In the genomic region with DNA sequence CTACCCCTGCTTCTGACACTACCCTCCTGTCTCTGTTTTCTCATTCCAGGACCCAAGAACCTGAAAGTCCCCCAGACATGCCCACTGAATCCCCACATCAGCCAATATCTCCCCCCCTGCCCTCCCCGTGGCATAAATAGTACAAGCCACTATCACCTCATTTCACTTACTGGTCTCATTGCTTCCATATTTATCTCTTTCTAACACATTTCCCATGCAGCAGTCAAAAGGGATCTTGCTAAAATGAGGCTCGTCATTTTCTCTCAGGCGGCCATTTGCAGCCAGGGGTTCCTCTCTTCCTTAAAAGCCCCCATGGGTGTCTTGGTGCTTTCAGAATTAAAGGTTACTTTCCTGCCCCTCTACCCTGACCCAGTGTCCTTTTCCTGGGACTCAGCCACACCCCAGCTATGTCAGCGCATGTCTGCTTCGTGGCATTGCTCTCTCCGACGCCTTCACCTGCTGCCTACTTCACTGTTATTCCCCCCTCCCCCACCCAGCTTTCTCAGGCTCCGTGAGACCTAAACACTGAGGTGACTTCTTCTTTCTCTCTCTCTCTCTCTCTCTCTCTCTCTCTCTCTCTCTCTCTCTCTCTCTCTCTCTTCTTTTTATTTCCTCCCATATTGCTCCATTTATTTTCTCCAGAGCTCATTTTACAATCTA, we compare ENCODE assay signal across 17 mouse cellular contexts.
DNase-seq lines count a peak whose midpoint lies in the region; ATAC-seq and TF ChIP-seq lines count a peak whose summit lies in the region.
"Had no signal": no experiment of that assay in that cellular context is flagged by ENCODE, and none has a peak within 500 bp of the region (broad histone marks: within the 10 kb centered on the region; RNA-seq: fewer than 3 reads in every experiment).

No protein-coding gene starts in this region.

- H3K4me3 ChIP-seq in heart, embryonic 13.5 days = no peak overlapping the region
- peak overlapping the region; percentile 63; the same call in 1 of the 2 replicates for H3K4me3 ChIP-seq in G1E (ENCODE audit: low read depth, low read length)
- H3K4me3 ChIP-seq in liver, embryonic 16.5 days (ENCODE audit: low read depth, low read length) = peak overlapping the region; percentile 24; the same call in 1 of the 2 replicates
- H3K4me3 ChIP-seq: hindbrain, embryonic 12.5 days; limb, embryonic 13.5 days; midbrain, embryonic 15.5 days; stomach, embryonic 15.5 days had no signal

- no peaks in the 10 kb centered on the region for H3K36me3 ChIP-seq in heart, embryonic 13.5 days
- no peaks in the 10 kb centered on the region for H3K36me3 ChIP-seq in G1E (replicated peaks)
- H3K36me3 ChIP-seq in liver, embryonic 16.5 days (ENCODE audit: control insufficient read depth, insufficient read depth) = no peaks in the 10 kb centered on the region
- H3K36me3 ChIP-seq: hindbrain, embryonic 12.5 days; limb, embryonic 13.5 days; midbrain, embryonic 15.5 days; stomach, embryonic 15.5 days had no signal

- H3K4me1 ChIP-seq in heart, embryonic 13.5 days = peaks cover 21% of the 10 kb centered on the region
- peaks cover 36% of the 10 kb centered on the region for H3K4me1 ChIP-seq in G1E (ENCODE audit: insufficient read depth, low read depth, low read length)
- peaks cover 21% of the 10 kb centered on the region for H3K4me1 ChIP-seq in liver, embryonic 16.5 days (ENCODE audit: control insufficient read depth, low read depth, low read length)
- H3K4me1 ChIP-seq: hindbrain, embryonic 12.5 days had no signal

- H3K9ac ChIP-seq in heart, embryonic 13.5 days = no peak overlapping the region
- peak overlapping the region; percentile 28; the same call in 1 of the 2 replicates for H3K9ac ChIP-seq in liver, embryonic 16.5 days (ENCODE audit: low read depth, low read length)
- H3K9ac ChIP-seq: hindbrain, embryonic 12.5 days; limb, embryonic 13.5 days; midbrain, embryonic 15.5 days; stomach, embryonic 15.5 days had no signal

- H3K27me3 ChIP-seq in heart, embryonic 13.5 days (replicated peaks) = no peaks in the 10 kb centered on the region
- peaks cover 7% of the 10 kb centered on the region for H3K27me3 ChIP-seq in G1E (ENCODE audit: insufficient read depth, low read length)
- H3K27me3 ChIP-seq in liver, embryonic 16.5 days (ENCODE audit: control insufficient read depth, insufficient read depth, low read depth, low read length) = no peaks in the 10 kb centered on the region
- H3K27me3 ChIP-seq: hindbrain, embryonic 12.5 days; limb, embryonic 13.5 days; midbrain, embryonic 15.5 days; Patski; stomach, embryonic 15.5 days had no signal

- H3K9me3 ChIP-seq in heart, embryonic 13.5 days = no peaks in the 10 kb centered on the region
- no peaks in the 10 kb centered on the region for H3K9me3 ChIP-seq in G1E (replicated peaks)
- H3K9me3 ChIP-seq in liver, embryonic 16.5 days (replicated peaks; ENCODE audit: control insufficient read depth, low read length) = no peaks in the 10 kb centered on the region
- H3K9me3 ChIP-seq: hindbrain, embryonic 12.5 days; limb, embryonic 13.5 days; midbrain, embryonic 15.5 days; stomach, embryonic 15.5 days had no signal

- H3K27ac ChIP-seq in heart, embryonic 13.5 days (replicated peaks) = no peak overlapping the region
- H3K27ac ChIP-seq in liver, embryonic 16.5 days (ENCODE audit: low read length) = peak overlapping the region; percentile 59; the same call in 1 of the 2 replicates
- H3K27ac ChIP-seq: hindbrain, embryonic 12.5 days; limb, embryonic 13.5 days; midbrain, embryonic 15.5 days; stomach, embryonic 15.5 days had no signal

- no peak for ATAC-seq in heart, embryonic 13.5 days (ENCODE audit: extremely low read depth, insufficient number of reproducible peaks, low FRiP score, low TSS enrichment)
- peak; percentile 15; the same call in 1 of the 2 replicates for ATAC-seq in G1E (ENCODE audit: extremely low read depth, insufficient number of reproducible peaks, low FRiP score, poor library complexity, severe bottlenecking)
- ATAC-seq in common myeloid progenitor, adult 5-6 weeks (replicated peaks; ENCODE audit: low read depth, poor library complexity, severe bottlenecking) = peak; percentile 73
- peak; percentile 57 for ATAC-seq in liver, embryonic 16.5 days (ENCODE audit: low read depth)
- ATAC-seq: intestine, postnatal 0 days; midbrain, embryonic 15.5 days; Patski had no signal

- WGBS in heart, embryonic 13.5 days = 30% methylated on average over 8 of the region's 8 CpGs
- WGBS in liver, embryonic 16.5 days (ENCODE audit: insufficient replicate concordance) = 21% methylated on average over 8 of the region's 8 CpGs

- DNase-seq in heart, postnatal 4 days = no peak
- peak; percentile 23 for DNase-seq in G1E (ENCODE audit: low spot score)
- DNase-seq in right cerebral cortex, postnatal 4 days = no peak
- no peak for DNase-seq in layer of hippocampus, postnatal 25 days (ENCODE audit: extremely low spot score in 1 of 2, low spot score in 1 of 2)
- DNase-seq: cerebellum, adult 2 months; gastrocnemius, postnatal 14 days; kidney, postnatal 4 days; lung, postnatal 14 days had no signal

- TF ChIP-seq CTCF in G1E (IDR thresholded peaks at IDR 0.05; ENCODE audit: low read depth, low read length) = no peak

- peak overlapping the region; percentile 53 for H3K4me2 ChIP-seq in heart, embryonic 13.5 days
- peak overlapping the region; percentile 56 for H3K4me2 ChIP-seq in liver, embryonic 16.5 days (ENCODE audit: low read depth, low read length)
- H3K4me2 ChIP-seq: hindbrain, embryonic 12.5 days; limb, embryonic 13.5 days; midbrain, embryonic 15.5 days; stomach, embryonic 15.5 days had no signal
